In genomic region chr4:40844811-40845751, GRCm38 (mm10) we compare ENCODE assay signal across 8 mouse cellular contexts. TPM values are rescaled to one million over a fixed set of nuclear protein-coding genes. Genes with fewer than 3 reads are reported as not detected.
DNase-seq lines count a peak whose midpoint lies in the region; ATAC-seq lines count a peak whose summit lies in the region.

No protein-coding gene starts in this region.

- H3K36me3 ChIP-seq in lung, embryonic 15.5 days = no peaks in the 10 kb centered on the region

- H3K4me3 ChIP-seq in lung, embryonic 15.5 days = no peak overlapping the region

- no peak overlapping the region for H3K9ac ChIP-seq in lung, embryonic 15.5 days

- 25% methylated on average over 12 of the region's 12 CpGs for WGBS in lung, embryonic 15.5 days

- H3K4me2 ChIP-seq in lung, embryonic 15.5 days = peak overlapping the region; percentile 35

- no peaks in the 10 kb centered on the region for H3K27me3 ChIP-seq in lung, embryonic 15.5 days

- peak; percentile 16 to 33 for DNase-seq in cerebellum, postnatal 14 days
- DNase-seq in cerebellum, postnatal 25 days = no peak
- DNase-seq in adipocyte (ENCODE audit: low spot score) = peak; percentile 61
- DNase-seq in kidney, adult 18-20 months = peak; percentile 65
- DNase-seq in right cerebral cortex, postnatal 10 days (ENCODE audit: low spot score in 2 of 2) = no peak
- no peak for DNase-seq in spleen, adult 12 weeks (ENCODE audit: low spot score)

- H3K4me1 ChIP-seq in lung, embryonic 15.5 days = peaks cover 68% of the 10 kb centered on the region

- H3K27ac ChIP-seq in lung, embryonic 15.5 days = peak overlapping the region; percentile 95

- H3K9me3 ChIP-seq in lung, embryonic 15.5 days = no peaks in the 10 kb centered on the region

- peak; percentile 57 for ATAC-seq in granulocyte monocyte progenitor cell, adult 5-6 weeks (replicated peaks; ENCODE audit: poor library complexity, severe bottlenecking)
- ATAC-seq in lung, embryonic 15.5 days (ENCODE audit: borderline replicate concordance, extremely low read depth, low FRiP score, low TSS enrichment) = peak; percentile 78

RNA-seq across cellular contexts. Expression of gene B4galt1, which starts 8.7 kb away (rescaled TPM):
- 74.8 and 78.1 TPM in 2 replicates for total RNA-seq in granulocyte monocyte progenitor cell, adult 5-6 weeks (2014; fragmentation: Nextera tagmentation)
- 45.0 and 45.5 TPM in 2 replicates for total RNA-seq in granulocyte monocyte progenitor cell, adult 5-6 weeks (2017)
- polyA plus RNA-seq in lung, embryonic 15.5 days (2015; fragmentation: Nextera tagmentation; extraction: Ambion mirVana) = 70.0 and 74.5 TPM in 2 replicates

Comparison
In these comparisons a context has a peak if more than half of its experiments do, and no peak if none do; other contexts are left out.
1. DNase-seq: peak in cerebellum, postnatal 14 days (2 of 2), adipocyte (single experiment) and kidney, adult 18-20 months (single experiment); none in cerebellum, postnatal 25 days (0 of 2), right cerebral cortex, postnatal 10 days (0 of 2) and spleen, adult 12 weeks (single experiment).